ENCODE assay signal across 9 mouse cellular contexts in the genomic region with DNA sequence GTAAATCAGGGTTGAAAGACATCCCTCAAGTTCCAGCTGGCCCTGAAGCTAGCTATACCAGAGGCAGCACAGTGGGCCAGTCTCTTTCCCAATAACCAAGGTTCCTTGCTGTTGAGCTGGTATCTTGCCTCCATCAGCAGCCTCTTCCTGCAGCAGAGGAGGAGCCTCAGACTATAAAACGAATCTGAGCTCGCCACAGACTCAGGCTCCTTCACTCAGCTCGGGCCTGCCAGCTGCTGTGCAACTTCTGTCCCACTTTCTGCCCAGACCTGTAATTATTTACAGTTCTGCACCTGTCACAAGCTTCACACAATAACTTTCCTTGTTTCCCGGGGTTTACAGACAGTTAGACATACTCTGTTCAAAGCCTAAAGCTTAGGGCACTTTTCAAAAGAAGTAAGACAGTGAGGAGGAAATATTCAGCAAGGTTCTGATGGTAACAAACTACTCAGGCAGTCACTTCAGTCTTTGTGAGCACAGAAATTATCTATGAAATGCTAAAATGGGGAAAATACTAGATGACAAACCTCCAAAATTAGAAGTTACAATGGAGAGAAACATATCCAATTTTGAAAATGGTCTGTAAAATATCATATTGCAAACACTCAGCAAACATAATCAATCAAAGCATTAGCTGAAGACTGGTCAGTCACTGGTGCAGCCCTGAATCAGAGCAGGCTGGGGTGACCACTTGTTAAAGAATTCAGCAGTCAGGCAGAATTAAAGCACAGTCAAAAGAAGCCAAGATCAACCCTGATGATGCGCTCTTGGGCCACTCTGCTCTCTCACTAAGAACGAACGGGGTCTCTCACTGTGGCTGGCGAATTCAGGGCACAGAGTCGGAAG.
A peak's percentile ranks its signal among the peaks of the same experiment; 100 is the strongest.
DNase-seq lines count a peak whose midpoint lies in the region; ATAC-seq lines count a peak whose summit lies in the region.
"Had no signal": no experiment of that assay in that cellular context is flagged by ENCODE, and none has a peak within 500 bp of the region (broad histone marks: within the 10 kb centered on the region; RNA-seq: fewer than 3 reads in every experiment).

No protein-coding gene starts in this region.

- H3K9me3 ChIP-seq in kidney, embryonic 16.5 days (ENCODE audit: low read length) = no peaks in the 10 kb centered on the region
- no peaks in the 10 kb centered on the region for H3K9me3 ChIP-seq in forebrain, embryonic 11.5 days (ENCODE audit: control insufficient read depth, low read length)
- no peaks in the 10 kb centered on the region for H3K9me3 ChIP-seq in limb, embryonic 13.5 days
- H3K9me3 ChIP-seq: G1E had no signal

- no peak overlapping the region for H3K4me3 ChIP-seq in kidney, embryonic 16.5 days (ENCODE audit: low read length)
- no peak overlapping the region for H3K4me3 ChIP-seq in forebrain, embryonic 11.5 days (ENCODE audit: low read depth, low read length)
- no peak overlapping the region for H3K4me3 ChIP-seq in limb, embryonic 13.5 days

- 60% methylated on average over 9 of the region's 9 CpGs for WGBS in kidney, embryonic 16.5 days
- 74% methylated on average over 9 of the region's 9 CpGs for WGBS in forebrain, embryonic 11.5 days
- WGBS in limb, embryonic 13.5 days = 35% methylated on average over 9 of the region's 9 CpGs

- H3K27ac ChIP-seq in kidney, embryonic 16.5 days (ENCODE audit: low read length) = peak overlapping the region; percentile 25; the same call in 1 of the 2 replicates
- H3K27ac ChIP-seq in forebrain, embryonic 11.5 days (ENCODE audit: low read depth, low read length) = 0 out of 2 replicates have a peak overlapping the region, but pooled peaks have one; percentile 31
- peak overlapping the region; percentile 44; the same call in 1 of the 2 replicates for H3K27ac ChIP-seq in limb, embryonic 13.5 days

- no peak overlapping the region for H3K4me2 ChIP-seq in kidney, embryonic 16.5 days (replicated peaks; ENCODE audit: low read depth, low read length)
- H3K4me2 ChIP-seq in forebrain, embryonic 11.5 days (ENCODE audit: low read depth, low read length, severe bottlenecking) = no peak overlapping the region
- H3K4me2 ChIP-seq in limb, embryonic 13.5 days (replicated peaks) = no peak overlapping the region

- peaks cover 16% of the 10 kb centered on the region for H3K4me1 ChIP-seq in kidney, embryonic 16.5 days (ENCODE audit: insufficient read depth, low read length)
- no peaks in the 10 kb centered on the region; the same call in 1 of the 2 replicates for H3K4me1 ChIP-seq in forebrain, embryonic 11.5 days (replicated peaks; ENCODE audit: control insufficient read depth, insufficient read depth, low read length)
- peaks cover 23% of the 10 kb centered on the region for H3K4me1 ChIP-seq in limb, embryonic 13.5 days

- H3K9ac ChIP-seq in kidney, embryonic 16.5 days (replicated peaks; ENCODE audit: low read length) = no peak overlapping the region
- H3K9ac ChIP-seq in forebrain, embryonic 11.5 days (ENCODE audit: low read length) = no peak overlapping the region
- no peak overlapping the region for H3K9ac ChIP-seq in limb, embryonic 13.5 days

- no peak for DNase-seq in kidney, postnatal 10 days
- peak; percentile 58 for DNase-seq in brain, adult 2 months (ENCODE audit: low read depth, low spot score)
- no peak for DNase-seq in forebrain, embryonic 11.5 days (ENCODE audit: low spot score)
- DNase-seq in layer of hippocampus, adult 9-10 months (ENCODE audit: low spot score) = no peak
- DNase-seq in lung, postnatal 14 days = no peak
- no peak for DNase-seq in heart, adult 8-10 months (ENCODE audit: low spot score)

- no peaks in the 10 kb centered on the region for H3K36me3 ChIP-seq in kidney, embryonic 16.5 days (ENCODE audit: insufficient read depth, low read length)
- H3K36me3 ChIP-seq in forebrain, embryonic 11.5 days (ENCODE audit: control insufficient read depth, insufficient read depth, low read length) = no peaks in the 10 kb centered on the region
- no peaks in the 10 kb centered on the region for H3K36me3 ChIP-seq in limb, embryonic 13.5 days

- no peaks in the 10 kb centered on the region for H3K27me3 ChIP-seq in kidney, embryonic 16.5 days (ENCODE audit: insufficient read depth, low read length)
- no peaks in the 10 kb centered on the region for H3K27me3 ChIP-seq in forebrain, embryonic 11.5 days (ENCODE audit: control insufficient read depth, insufficient read depth, low read length)
- no peaks in the 10 kb centered on the region for H3K27me3 ChIP-seq in limb, embryonic 13.5 days

- ATAC-seq in kidney, embryonic 16.5 days (ENCODE audit: low FRiP score, low TSS enrichment) = peak; percentile 46; the same call in 1 of the 2 replicates
- ATAC-seq in forebrain, embryonic 11.5 days (replicated peaks; ENCODE audit: low FRiP score) = no peak; the same call in 1 of the 2 replicates
- peak; percentile 28; the same call in 1 of the 2 replicates for ATAC-seq in limb, embryonic 13.5 days (ENCODE audit: low FRiP score, low read depth)
